Mouse (Mus musculus) lung, embryonic 14.5 days (tissue): ENCODE results near the gene Brms1. TPM values are rescaled to one million over a fixed set of nuclear protein-coding genes. Genes with fewer than 3 reads are reported as not detected.

Experiments used
- ATAC-seq: fragments of 200-750 bp; cut with Nextera tagmentation; 2 replicates; pipeline ENCODE4 v1.8.0; 2017; ENCODE audit warnings: mild to moderate bottlenecking, moderate TSS enrichment, moderate library complexity; ENCODE audit not compliant: insufficient read depth
- DNase-seq: peaks from one replicate; pipeline ENCODE4 v3.0.0-alpha.2; 2015
- H3K27ac ChIP-seq: fragments of 300-500 bp; sonication (generic); 2 replicates; pipeline ENCODE4 v1.5.1; 2014; ENCODE audit warnings: low read depth, mild to moderate bottlenecking, moderate library complexity
- H3K27me3 ChIP-seq: fragments of 300-500 bp; sonication (generic); 2 replicates; pipeline ENCODE4 v1.6.1; 2014; ENCODE audit warnings: low read length, control low read depth; ENCODE audit not compliant: insufficient read depth
- H3K36me3 ChIP-seq: fragments of 300-500 bp; sonication (generic); 2 replicates; pipeline ENCODE4 v1.6.1; 2014; ENCODE audit warnings: control low read depth; ENCODE audit not compliant: insufficient read depth
- H3K4me1 ChIP-seq: fragments of 300-500 bp; sonication (generic); 2 replicates; pipeline ENCODE4 v1.6.1; 2014; ENCODE audit warnings: antibody characterized with exemption, control low read depth; ENCODE audit not compliant: insufficient read depth
- H3K4me2 ChIP-seq: fragments of 300-500 bp; sonication (generic); 2 replicates; pipeline ENCODE4 v1.6.1; 2014; ENCODE audit warnings: mild to moderate bottlenecking
- H3K4me3 ChIP-seq: fragments of 300-500 bp; sonication (generic); 2 replicates; pipeline ENCODE4 v1.5.1; 2014; ENCODE audit warnings: low read depth, low read length
- H3K9ac ChIP-seq: fragments of 300-500 bp; sonication (generic); 2 replicates; pipeline ENCODE4 v1.6.1; 2014
- H3K9me3 ChIP-seq: fragments of 300-500 bp; sonication (generic); 2 replicates; pipeline ENCODE4 v1.6.1; 2016; ENCODE audit warnings: low read depth, low read length, control low read depth
- CTCF ChIP-seq: IDR thresholded peaks from 2 replicates; pipeline ENCODE4 v1.5.1; 2016; ENCODE audit warnings: antibody characterized with exemption, low read depth
- WGBS: fragments of 180-500 bp; shearing (Covaris S2); extraction: QIAGEN DNeasy Blood & Tissue Kit; methylation state at CpG from one replicate; pipeline ENCODE4 v1.1.7; 2014; 5-methylcytosine and 5-hydroxymethylcytosine counted together
- polyA plus RNA-seq: library from polyadenylated mRNA; unstranded; fragments of >200 nt; fragmentation: Nextera tagmentation; extraction: Ambion mirVana; gene quantifications from 2 replicates; pipeline ENCODE4 v1.2.1, GENCODE M21; 2014

Gene Brms1
- polyA plus RNA-seq, 1 experiment from 2014 or later, result 43.4 TPM

- Histone ChIP-seq H3K4me3 (peak overlapping the region; percentile 62), H3K9me3 (no peaks in the 10 kb centered on the region), H3K9ac (peak overlapping the region; percentile 57), H3K36me3 (no peaks in the 10 kb centered on the region), H3K4me1 (peaks cover 18% of the 10 kb centered on the region), H3K4me2 (peak overlapping the region; percentile 77), H3K27ac (peak overlapping the region; percentile 86), H3K27me3 (peaks cover 32% of the 10 kb centered on the region; the same call in 1 of the 2 replicates)
- no peak for TF ChIP-seq CTCF
- ATAC-seq (no peak), DNase-seq (no peak)
- WGBS, result 5% methylated on average over 11 of the region's 11 CpGs
Measured at GRCm38 (mm10) chr19:5071077-5071476, 29.9 kb downstream of the Brms1 start.

DNA sequence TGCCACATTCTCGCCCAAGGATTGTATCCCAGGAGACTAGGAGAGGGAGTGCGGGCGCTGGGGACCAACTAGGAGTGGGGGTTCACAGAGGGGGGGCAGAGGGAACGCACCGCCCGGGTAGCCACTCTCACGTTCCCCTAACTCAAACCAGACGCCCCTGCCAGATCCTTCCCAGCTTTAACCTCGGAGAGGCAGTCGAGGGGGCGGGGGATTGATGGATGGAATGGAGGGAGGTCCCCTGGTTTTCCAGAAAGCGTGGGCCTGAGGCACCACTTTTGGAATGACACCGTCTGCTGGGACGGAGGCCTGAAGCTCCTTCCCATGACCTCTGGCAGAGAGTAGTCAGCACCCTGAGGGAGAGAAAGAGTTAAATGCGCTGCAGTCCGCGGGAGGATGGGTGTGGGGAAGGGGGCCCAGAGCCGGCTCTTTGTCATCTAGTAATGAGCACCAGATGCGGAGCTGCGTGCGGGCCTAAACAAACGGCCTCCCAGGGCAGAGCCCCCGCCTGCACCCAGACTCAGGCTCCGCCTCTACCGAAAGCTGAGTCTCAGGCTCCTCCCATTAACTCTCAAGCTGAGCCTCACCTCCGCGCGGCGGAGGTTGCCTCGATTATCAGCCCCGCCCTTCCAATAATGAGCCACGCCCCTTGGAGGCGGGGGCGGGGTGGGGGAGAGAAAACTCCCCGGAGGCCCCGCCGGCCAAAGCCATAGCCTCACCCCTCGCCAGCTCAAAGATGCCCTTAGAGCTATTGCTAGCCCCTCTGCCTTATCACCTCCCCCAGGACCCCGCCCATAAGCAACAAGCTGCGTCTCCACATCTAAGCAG lies 30.6 kb downstream of the Brms1 start:
- no peak for TF ChIP-seq CTCF
- Histone ChIP-seq H3K4me3 (peak overlapping the region; percentile 62), H3K9ac (peak overlapping the region; percentile 57), H3K4me1 (peaks cover 16% of the 10 kb centered on the region), H3K36me3 (no peaks in the 10 kb centered on the region), H3K4me2 (peak overlapping the region; percentile 77), H3K27ac (peak overlapping the region; percentile 86), H3K27me3 (peaks cover 32% of the 10 kb centered on the region; the same call in 1 of the 2 replicates), H3K9me3 (no peaks in the 10 kb centered on the region)
- ATAC-seq (peak; percentile 84), DNase-seq (peak; percentile 97)
- under 1% methylated on average over 40 of the region's 40 CpGs for WGBS

- DNase-seq (peak; percentile 81), ATAC-seq (peak; percentile 7)
- peaks cover 24% of the 10 kb centered on the region; the same call in 1 of the 2 replicates for H3K27me3 ChIP-seq
- no peaks in the 10 kb centered on the region for H3K36me3 ChIP-seq
- H3K9me3 ChIP-seq, result no peaks in the 10 kb centered on the region
- 0 out of 2 replicates have a peak, but pooled peaks have one; percentile 7 for TF ChIP-seq CTCF
- H3K4me1 ChIP-seq, result peaks cover 8% of the 10 kb centered on the region; the same call in 1 of the 2 replicates
- H3K27ac ChIP-seq, result peak overlapping the region; percentile 86
- WGBS, result 2% methylated on average over 20 of the region's 20 CpGs
- peak overlapping the region; percentile 77 for H3K4me2 ChIP-seq
- 0 out of 2 replicates have a peak overlapping the region, but pooled peaks have one; percentile 11 for H3K9ac ChIP-seq
- peak overlapping the region; percentile 62 for H3K4me3 ChIP-seq
Measured at GRCm38 (mm10) chr19:5072389-5073019, 31.4 kb downstream of the Brms1 start.

DNA sequence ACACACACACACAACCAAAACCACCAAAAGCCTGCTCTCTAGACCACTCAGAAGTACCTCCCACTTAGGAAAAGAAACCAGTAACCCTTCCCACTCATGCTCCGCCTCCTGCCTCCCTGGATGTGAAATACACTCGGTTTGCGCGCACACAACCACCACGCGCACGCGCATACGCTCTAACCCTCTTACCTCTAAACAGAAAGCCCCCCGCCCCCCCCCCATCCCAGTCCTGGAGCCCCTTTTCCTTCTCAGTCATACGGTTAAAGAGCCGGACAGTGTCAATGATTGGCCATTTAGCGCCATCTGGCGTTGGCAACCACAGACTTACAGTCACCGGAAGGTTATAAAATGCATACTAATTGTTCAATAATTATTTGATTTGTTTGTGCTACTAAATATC lies 31.9 kb downstream of the Brms1 start:
- WGBS, result 2% methylated on average over 15 of the region's 15 CpGs
- peak; percentile 93 for DNase-seq
- Histone ChIP-seq H3K4me1 (0 out of 2 replicates have a peak, but pooled peaks cover 6% of the 10 kb centered on the region), H3K27ac (peak overlapping the region; percentile 86), H3K9me3 (no peaks in the 10 kb centered on the region), H3K4me2 (peak overlapping the region; percentile 77), H3K4me3 (peak overlapping the region; percentile 62), H3K36me3 (no peaks in the 10 kb centered on the region), H3K9ac (no peak overlapping the region), H3K27me3 (peaks cover 22% of the 10 kb centered on the region; the same call in 1 of the 2 replicates)
- peak; percentile 75 for TF ChIP-seq CTCF
- ATAC-seq, result peak; percentile 10; the same call in 1 of the 2 replicates

- TF ChIP-seq CTCF, result no peak
- Histone ChIP-seq H3K27ac (no peak overlapping the region), H3K4me3 (no peak overlapping the region), H3K9me3 (no peaks in the 10 kb centered on the region), H3K27me3 (peaks cover 17% of the 10 kb centered on the region; the same call in 1 of the 2 replicates), H3K36me3 (no peaks in the 10 kb centered on the region), H3K4me1 (0 out of 2 replicates have a peak, but pooled peaks cover 6% of the 10 kb centered on the region), H3K9ac (no peak overlapping the region), H3K4me2 (peak overlapping the region; percentile 77)
- 29% methylated on average over 5 of the region's 5 CpGs for WGBS
- ATAC-seq (no peak), DNase-seq (no peak)
Measured at GRCm38 (mm10) chr19:5073518-5073917, 32.4 kb downstream of the Brms1 start.

DNA sequence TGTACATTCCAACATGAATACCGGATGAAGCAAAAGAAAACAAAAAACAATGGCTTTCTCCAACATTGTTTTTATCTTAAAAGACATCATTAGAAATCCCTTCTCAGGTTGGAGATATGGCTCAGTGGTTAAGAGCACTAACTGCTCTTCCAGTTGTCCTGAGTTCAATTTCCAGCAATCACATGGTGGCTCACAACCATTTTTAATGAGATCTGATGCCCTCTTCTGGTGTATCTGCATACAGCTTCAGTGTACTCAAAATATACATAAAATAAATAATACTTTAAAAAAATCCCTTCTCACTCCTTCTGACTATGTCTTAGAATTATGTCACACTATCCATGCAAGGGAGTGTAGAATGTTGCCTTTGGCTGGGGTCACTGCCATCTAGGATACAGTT lies 38.1 kb downstream of the Brms1 start:
- TF ChIP-seq CTCF, result no peak
- peaks cover 36% of the 10 kb centered on the region for H3K27me3 ChIP-seq
- no peaks in the 10 kb centered on the region for H3K36me3 ChIP-seq

DNA sequence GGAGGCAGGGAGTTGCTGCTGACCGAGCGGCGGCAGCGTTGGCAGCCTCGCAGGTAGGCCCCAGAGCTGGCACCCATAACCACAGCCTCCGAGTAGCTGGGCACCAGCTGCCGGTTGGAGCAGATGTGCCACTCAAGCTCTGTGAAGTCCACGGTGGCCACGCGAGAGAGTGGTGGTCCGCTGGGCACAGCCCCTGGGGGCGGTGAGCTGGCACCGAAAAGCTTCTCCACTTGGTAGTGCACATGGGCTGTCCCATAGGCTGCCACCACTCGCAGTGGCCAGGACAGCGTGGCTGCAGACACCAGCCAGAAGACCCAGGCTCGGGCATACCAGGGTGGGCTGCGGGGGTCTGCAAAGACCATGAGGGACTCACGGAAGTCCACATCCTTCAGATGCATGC lies 40.9 kb downstream of the Brms1 start:
- peaks cover 58% of the 10 kb centered on the region for H3K27me3 ChIP-seq
- TF ChIP-seq CTCF, result no peak
- WGBS, result 64% methylated on average over 18 of the region's 18 CpGs

More for the DNA sequence above, 38.1 kb downstream of the Brms1 start:
- no peak overlapping the region for H3K27ac ChIP-seq
- ATAC-seq (no peak), DNase-seq (no peak)
- no peak overlapping the region for H3K9ac ChIP-seq
- H3K4me3 ChIP-seq, result no peak overlapping the region
- no peak overlapping the region for H3K4me2 ChIP-seq
- WGBS, result 84% methylated on average over 1 of the region's 1 CpGs
- H3K9me3 ChIP-seq, result no peaks in the 10 kb centered on the region
- H3K4me1 ChIP-seq, result no peaks in the 10 kb centered on the region

More for the DNA sequence above, 40.9 kb downstream of the Brms1 start:
- H3K4me1 ChIP-seq, result no peaks in the 10 kb centered on the region
- no peak overlapping the region for H3K4me3 ChIP-seq
- DNase-seq (no peak), ATAC-seq (no peak)
- no peaks in the 10 kb centered on the region for H3K36me3 ChIP-seq
- H3K9me3 ChIP-seq, result no peaks in the 10 kb centered on the region
- no peak overlapping the region for H3K27ac ChIP-seq
- no peak overlapping the region for H3K9ac ChIP-seq
- no peak overlapping the region for H3K4me2 ChIP-seq
